Mouse (Mus musculus): ENCODE results near the gene Birc5.
"Not testable (repeated sequence)": the region's sequence is repeated elsewhere in the genome, so short reads cannot be mapped to it uniquely, and the experiment has no call there.

The Birc5 gene

GRCm38 (mm10) chr11:117848985-117849671, at the start of gene Birc5:
Birc5 (plus strand) TSS chr11:117849251.
- DNase-seq = peak; percentile 97 to 98

GRCm38 (mm10) chr11:117800038-117800437, 49.0 kb upstream of the Birc5 start:
- no peak for DNase-seq

GRCm38 (mm10) chr11:117801650-117802049, 47.4 kb upstream of the Birc5 start:
- DNase-seq = no peak

- DNase-seq = no peak
These were observed 45.8 kb upstream of the Birc5 start for GRCm38 (mm10) chr11:117803166-117803688.

GRCm38 (mm10) chr11:117806781-117807180, 42.3 kb upstream of the Birc5 start:
- DNase-seq = no peak

- DNase-seq = peak; percentile 75 to 76
These were observed 39.4 kb upstream of the Birc5 start, which contains the start of the genes Gm20708 and Syngr2 for GRCm38 (mm10) chr11:117809407-117810311. Gm20708 (plus strand) TSS chr11:117809668. Syngr2 (plus strand) TSS chr11:117809668.

- DNase-seq = peak; percentile 81 to 85
These were observed 38.5 kb upstream of the Birc5 start for GRCm38 (mm10) chr11:117810401-117811046.

- DNase-seq = no peak
These were observed 35.2 kb upstream of the Birc5 start for GRCm38 (mm10) chr11:117813867-117814266.

- DNase-seq = no peak
These were observed 34.2 kb upstream of the Birc5 start for GRCm38 (mm10) chr11:117814704-117815366.

- DNase-seq = not testable (repeated sequence)
These were observed 33.2 kb upstream of the Birc5 start for GRCm38 (mm10) chr11:117815850-117816249.

- DNase-seq = no peak
These were observed 32.6 kb upstream of the Birc5 start for GRCm38 (mm10) chr11:117816389-117816996.

- DNase-seq = no peak
These were observed 30.0 kb upstream of the Birc5 start for GRCm38 (mm10) chr11:117819095-117819494.

GRCm38 (mm10) chr11:117820173-117820572, 28.9 kb upstream of the Birc5 start:
- DNase-seq = no peak

GRCm38 (mm10) chr11:117821868-117822267, 27.2 kb upstream of the Birc5 start:
- DNase-seq = no peak

- DNase-seq = no peak
These were observed 26.3 kb upstream of the Birc5 start for GRCm38 (mm10) chr11:117822728-117823241.

GRCm38 (mm10) chr11:117823411-117823810, 25.6 kb upstream of the Birc5 start:
- no peak for DNase-seq

GRCm38 (mm10) chr11:117824060-117824969, 24.7 kb upstream of the Birc5 start:
- peak; percentile 77 to 79 for DNase-seq

GRCm38 (mm10) chr11:117825333-117826101, 23.5 kb upstream of the Birc5 start, which contains the start of the genes Afmid and Tk1:
Afmid (plus strand) TSS chr11:117825924.
Tk1 (minus strand) TSS chr11:117826092.
- peak; percentile 59 to 75 for DNase-seq

- no peak for DNase-seq
These were observed 22.9 kb upstream of the Birc5 start for GRCm38 (mm10) chr11:117826164-117826563.

GRCm38 (mm10) chr11:117826916-117827315, 22.1 kb upstream of the Birc5 start:
- DNase-seq = no peak

Measured in thymus, postnatal 36 days (tissue).